Mouse (Mus musculus) forebrain, embryonic 15.5 days (tissue): ENCODE results near the gene Tmem174. TPM values are rescaled to one million over a fixed set of nuclear protein-coding genes. Genes with fewer than 3 reads are reported as not detected.

Source experiments
- ATAC-seq: fragments of 200-750 bp; cut with Nextera tagmentation; replicated peaks from 2 replicates; pipeline ENCODE4 v1.8.0; 2017; ENCODE audit warnings: mild to moderate bottlenecking, moderate TSS enrichment, moderate library complexity
- H3K27ac ChIP-seq: fragments of 300-500 bp; sonication (generic); replicated peaks from 2 replicates; pipeline ENCODE4 v1.5.1; 2015; ENCODE audit warnings: mild to moderate bottlenecking, inconsistent platforms
- H3K27me3 ChIP-seq: fragments of 300-500 bp; sonication (generic); 2 replicates; pipeline ENCODE4 v1.6.1; 2015; ENCODE audit warnings: inconsistent platforms
- H3K36me3 ChIP-seq: fragments of 300-500 bp; sonication (generic); 2 replicates; pipeline ENCODE4 v1.6.1; 2015; ENCODE audit warnings: mild to moderate bottlenecking, inconsistent platforms
- H3K4me1 ChIP-seq: fragments of 300-500 bp; sonication (generic); 2 replicates; pipeline ENCODE4 v1.6.1; 2015; ENCODE audit warnings: inconsistent platforms
- H3K4me2 ChIP-seq: fragments of 300-500 bp; sonication (generic); replicated peaks from 2 replicates; pipeline ENCODE4 v1.6.1; 2015; ENCODE audit warnings: mild to moderate bottlenecking, inconsistent platforms
- H3K4me3 ChIP-seq: fragments of 300-500 bp; sonication (generic); 2 replicates; pipeline ENCODE4 v1.5.1; 2015; ENCODE audit warnings: mild to moderate bottlenecking, inconsistent platforms
- H3K9ac ChIP-seq: fragments of 300-500 bp; sonication (generic); replicated peaks from 2 replicates; pipeline ENCODE4 v1.6.1; 2015; ENCODE audit warnings: mild to moderate bottlenecking, inconsistent platforms
- H3K9me3 ChIP-seq: fragments of 300-500 bp; sonication (generic); 2 replicates; pipeline ENCODE4 v1.6.1; 2016; ENCODE audit warnings: inconsistent platforms
- WGBS: fragments of 180-500 bp; shearing (Covaris S2); methylation state at CpG from one replicate; pipeline ENCODE4 v1.1.7; 2015; ENCODE audit warnings: mixed read lengths; 5-methylcytosine and 5-hydroxymethylcytosine counted together
- polyA plus RNA-seq: library from polyadenylated mRNA; unstranded; fragments of >200 nt; fragmentation: Nextera tagmentation; extraction: Ambion mirVana; gene quantifications from 2 replicates; pipeline ENCODE4 v1.2.1, GENCODE M21; 2015

The Tmem174 gene
- polyA plus RNA-seq, 1 experiment from 2014 or later: not detected

- Histone ChIP-seq H3K4me1 (no peaks in the 10 kb centered on the region), H3K27me3 (no peaks in the 10 kb centered on the region), H3K36me3 (no peaks in the 10 kb centered on the region), H3K9me3 (no peaks in the 10 kb centered on the region), H3K4me2 (no peak overlapping the region), H3K27ac (no peak overlapping the region), H3K9ac (no peak overlapping the region), H3K4me3 (no peak overlapping the region)
- 81% methylated on average over 4 of the region's 4 CpGs for WGBS
- ATAC-seq: no peak
Observed at GRCm38 (mm10) chr13:98655346-98655745, 18.1 kb upstream of the Tmem174 start.

GRCm38 (mm10) chr13:98654129-98654939, 17.1 kb upstream of the Tmem174 start:
- H3K4me1 ChIP-seq: no peaks in the 10 kb centered on the region
- 81% methylated on average over 10 of the region's 10 CpGs for WGBS
- no peak overlapping the region for H3K4me3 ChIP-seq

GRCm38 (mm10) chr13:98652194-98652593, 15.0 kb upstream of the Tmem174 start:
- no peak overlapping the region for H3K9ac ChIP-seq
- no peak overlapping the region for H3K4me2 ChIP-seq
- no peaks in the 10 kb centered on the region for H3K27me3 ChIP-seq
- H3K27ac ChIP-seq: no peak overlapping the region
- no peaks in the 10 kb centered on the region for H3K36me3 ChIP-seq
- no peak for ATAC-seq
- H3K4me1 ChIP-seq: no peaks in the 10 kb centered on the region
- WGBS: 85% methylated on average over 2 of the region's 2 CpGs
- H3K4me3 ChIP-seq: no peak overlapping the region
- H3K9me3 ChIP-seq: no peaks in the 10 kb centered on the region

More at GRCm38 (mm10) chr13:98654129-98654939, 17.1 kb upstream of the Tmem174 start:
- no peaks in the 10 kb centered on the region for H3K9me3 ChIP-seq
- no peak overlapping the region for H3K27ac ChIP-seq
- no peak for ATAC-seq
- H3K4me2 ChIP-seq: no peak overlapping the region
- H3K27me3 ChIP-seq: no peaks in the 10 kb centered on the region
- H3K36me3 ChIP-seq: no peaks in the 10 kb centered on the region
- H3K9ac ChIP-seq: no peak overlapping the region

- WGBS: 81% methylated on average over 17 of the region's 17 CpGs
- no peak overlapping the region for H3K9ac ChIP-seq
Observed at GRCm38 (mm10) chr13:98651228-98651977, 14.2 kb upstream of the Tmem174 start.

GRCm38 (mm10) chr13:98647775-98648568, 10.8 kb upstream of the Tmem174 start:
- H3K4me1 ChIP-seq: no peaks in the 10 kb centered on the region
- 90% methylated on average over 22 of the region's 22 CpGs for WGBS
- H3K27ac ChIP-seq: no peak overlapping the region
- H3K36me3 ChIP-seq: no peaks in the 10 kb centered on the region
- no peak overlapping the region for H3K4me3 ChIP-seq
- no peaks in the 10 kb centered on the region for H3K27me3 ChIP-seq
- no peak overlapping the region for H3K4me2 ChIP-seq
- no peaks in the 10 kb centered on the region for H3K9me3 ChIP-seq
- ATAC-seq: no peak
- no peak overlapping the region for H3K9ac ChIP-seq

More at GRCm38 (mm10) chr13:98651228-98651977, 14.2 kb upstream of the Tmem174 start:
- H3K27me3 ChIP-seq: no peaks in the 10 kb centered on the region
- H3K4me3 ChIP-seq: no peak overlapping the region
- H3K4me1 ChIP-seq: no peaks in the 10 kb centered on the region
- no peak for ATAC-seq
- H3K36me3 ChIP-seq: no peaks in the 10 kb centered on the region
- no peak overlapping the region for H3K4me2 ChIP-seq
- H3K27ac ChIP-seq: no peak overlapping the region
- H3K9me3 ChIP-seq: no peaks in the 10 kb centered on the region

- ATAC-seq: no peak
- 93% methylated on average over 5 of the region's 5 CpGs for WGBS
- H3K4me1 ChIP-seq: no peaks in the 10 kb centered on the region
- H3K9me3 ChIP-seq: no peaks in the 10 kb centered on the region
- no peaks in the 10 kb centered on the region for H3K27me3 ChIP-seq
- no peak overlapping the region for H3K4me3 ChIP-seq
- H3K36me3 ChIP-seq: no peaks in the 10 kb centered on the region
- H3K27ac ChIP-seq: no peak overlapping the region
- H3K9ac ChIP-seq: no peak overlapping the region
- no peak overlapping the region for H3K4me2 ChIP-seq
Observed at GRCm38 (mm10) chr13:98638507-98639166, 1.4 kb upstream of the Tmem174 start.

- H3K27ac ChIP-seq: no peak overlapping the region
- 73% methylated on average over 18 of the region's 18 CpGs for WGBS
Observed at GRCm38 (mm10) chr13:98636571-98636970, 639 bp downstream of the Tmem174 start.

GRCm38 (mm10) chr13:98633641-98634484, 3.3 kb downstream of the Tmem174 start:
- Histone ChIP-seq H3K36me3 (no peaks in the 10 kb centered on the region), H3K4me3 (no peak overlapping the region), H3K4me2 (no peak overlapping the region), H3K4me1 (no peaks in the 10 kb centered on the region), H3K27ac (no peak overlapping the region), H3K9ac (no peak overlapping the region), H3K27me3 (no peaks in the 10 kb centered on the region), H3K9me3 (no peaks in the 10 kb centered on the region)
- no peak for ATAC-seq
- WGBS: 66% methylated on average over 6 of the region's 6 CpGs

More at GRCm38 (mm10) chr13:98636571-98636970, 639 bp downstream of the Tmem174 start:
- no peaks in the 10 kb centered on the region for H3K9me3 ChIP-seq
- H3K9ac ChIP-seq: no peak overlapping the region
- H3K4me2 ChIP-seq: no peak overlapping the region
- no peaks in the 10 kb centered on the region for H3K4me1 ChIP-seq
- no peak overlapping the region for H3K4me3 ChIP-seq
- no peak for ATAC-seq
- no peaks in the 10 kb centered on the region for H3K36me3 ChIP-seq
- no peaks in the 10 kb centered on the region for H3K27me3 ChIP-seq

- no peak overlapping the region for H3K4me2 ChIP-seq
- no peak for ATAC-seq
- no peak overlapping the region for H3K27ac ChIP-seq
- 80% methylated on average over 9 of the region's 9 CpGs for WGBS
- H3K4me3 ChIP-seq: no peak overlapping the region
- no peaks in the 10 kb centered on the region for H3K27me3 ChIP-seq
- no peaks in the 10 kb centered on the region for H3K36me3 ChIP-seq
- H3K9me3 ChIP-seq: no peaks in the 10 kb centered on the region
- H3K4me1 ChIP-seq: no peaks in the 10 kb centered on the region
- no peak overlapping the region for H3K9ac ChIP-seq
Observed at GRCm38 (mm10) chr13:98632306-98632942, 4.8 kb downstream of the Tmem174 start.

GRCm38 (mm10) chr13:98631105-98631838, 5.9 kb downstream of the Tmem174 start:
- Histone ChIP-seq H3K4me2 (no peak overlapping the region), H3K4me1 (no peaks in the 10 kb centered on the region), H3K4me3 (no peak overlapping the region), H3K27ac (no peak overlapping the region), H3K9me3 (no peaks in the 10 kb centered on the region), H3K36me3 (no peaks in the 10 kb centered on the region), H3K27me3 (no peaks in the 10 kb centered on the region), H3K9ac (no peak overlapping the region)
- no peak for ATAC-seq
- WGBS: 54% methylated on average over 20 of the region's 20 CpGs
